Mouse (Mus musculus) liver, adult 2 months (tissue): ENCODE measurements around the gene Cdc20b.

Experiments used
- CTCF ChIP-seq: fragments of 200-500 bp; IDR thresholded peaks from 2 replicates; pipeline ENCODE4 v1.5.1; 2011; ENCODE audit warnings: low read depth, low read length, control low read depth
- POLR2A ChIP-seq: fragments of 200-500 bp; IDR thresholded peaks from 2 replicates; pipeline ENCODE4 v1.6.1; 2011; ENCODE audit warnings: low read length, control low read depth; ENCODE audit not compliant: insufficient read depth; ENCODE audit errors: extremely low read depth

- TF ChIP-seq POLR2A (no peak), CTCF (no peak)
Observed at GRCm38 (mm10) chr13:113094618-113095017, 59.7 kb downstream of the Cdc20b start.
